Mouse (Mus musculus) embryonic facial prominence, embryonic 14.5 days (tissue): ENCODE data around the gene Ppfia4. TPM values are rescaled to one million over a fixed set of nuclear protein-coding genes. Genes with fewer than 3 reads are reported as not detected.
A peak's percentile ranks its signal among the peaks of the same experiment; 100 is the strongest.

Experiments used
- ATAC-seq: fragments of 200-750 bp; cut with Nextera tagmentation; 2 replicates; pipeline ENCODE4 v1.8.0; 2017; ENCODE audit warnings: low read depth, moderate number of reproducible peaks, moderate TSS enrichment
- DNase-seq: peaks from one replicate; pipeline ENCODE4 v3.0.0-alpha.2; 2015; ENCODE audit warnings: low spot score
- H3K27ac ChIP-seq: fragments of 300-500 bp; sonication (generic); replicated peaks from 2 replicates; pipeline ENCODE4 v1.5.1; 2014; ENCODE audit warnings: low read depth, mild to moderate bottlenecking, low read length, moderate library complexity
- H3K27me3 ChIP-seq: fragments of 300-500 bp; sonication (generic); replicated peaks from 2 replicates; pipeline ENCODE4 v1.6.1; 2014; ENCODE audit warnings: low read length; ENCODE audit not compliant: control insufficient read depth, insufficient read depth
- H3K36me3 ChIP-seq: fragments of 300-500 bp; sonication (generic); 2 replicates; pipeline ENCODE4 v1.6.1; 2014; ENCODE audit warnings: low read length, mixed read lengths; ENCODE audit not compliant: control insufficient read depth, insufficient read depth
- H3K4me1 ChIP-seq: fragments of 300-500 bp; sonication (generic); 2 replicates; pipeline ENCODE4 v1.6.1; 2014; ENCODE audit warnings: antibody characterized with exemption, low read length; ENCODE audit not compliant: control insufficient read depth, insufficient read depth
- H3K4me2 ChIP-seq: fragments of 300-500 bp; sonication (generic); 2 replicates; pipeline ENCODE4 v1.6.1; 2014; ENCODE audit warnings: low read depth, mild to moderate bottlenecking, low read length, moderate library complexity, mixed read lengths
- H3K4me3 ChIP-seq: fragments of 300-500 bp; sonication (generic); 2 replicates; pipeline ENCODE4 v1.5.1; 2014; ENCODE audit warnings: low read depth, mild to moderate bottlenecking, low read length
- H3K9ac ChIP-seq: fragments of 300-500 bp; sonication (generic); 2 replicates; pipeline ENCODE4 v1.6.1; 2014; ENCODE audit warnings: low read depth, mild to moderate bottlenecking, low read length, moderate library complexity, mixed read lengths
- H3K9me3 ChIP-seq: fragments of 300-500 bp; sonication (generic); 2 replicates; pipeline ENCODE4 v1.6.1; 2016; ENCODE audit warnings: low read length; ENCODE audit not compliant: control insufficient read depth
- WGBS: fragments of 180-500 bp; shearing (Covaris S2); extraction: QIAGEN DNeasy Blood & Tissue Kit; methylation state at CpG from one replicate; pipeline ENCODE4 v1.1.7; 2014; 5-methylcytosine and 5-hydroxymethylcytosine counted together
- polyA plus RNA-seq: library from polyadenylated mRNA; unstranded; fragments of >200 nt; fragmentation: Nextera tagmentation; extraction: Ambion mirVana; gene quantifications from 2 replicates; pipeline ENCODE4 v1.2.1, GENCODE M21; 2014

Ppfia4 gene
- polyA plus RNA-seq, 1 experiment from 2014 or later = 14.1 TPM

DNA sequence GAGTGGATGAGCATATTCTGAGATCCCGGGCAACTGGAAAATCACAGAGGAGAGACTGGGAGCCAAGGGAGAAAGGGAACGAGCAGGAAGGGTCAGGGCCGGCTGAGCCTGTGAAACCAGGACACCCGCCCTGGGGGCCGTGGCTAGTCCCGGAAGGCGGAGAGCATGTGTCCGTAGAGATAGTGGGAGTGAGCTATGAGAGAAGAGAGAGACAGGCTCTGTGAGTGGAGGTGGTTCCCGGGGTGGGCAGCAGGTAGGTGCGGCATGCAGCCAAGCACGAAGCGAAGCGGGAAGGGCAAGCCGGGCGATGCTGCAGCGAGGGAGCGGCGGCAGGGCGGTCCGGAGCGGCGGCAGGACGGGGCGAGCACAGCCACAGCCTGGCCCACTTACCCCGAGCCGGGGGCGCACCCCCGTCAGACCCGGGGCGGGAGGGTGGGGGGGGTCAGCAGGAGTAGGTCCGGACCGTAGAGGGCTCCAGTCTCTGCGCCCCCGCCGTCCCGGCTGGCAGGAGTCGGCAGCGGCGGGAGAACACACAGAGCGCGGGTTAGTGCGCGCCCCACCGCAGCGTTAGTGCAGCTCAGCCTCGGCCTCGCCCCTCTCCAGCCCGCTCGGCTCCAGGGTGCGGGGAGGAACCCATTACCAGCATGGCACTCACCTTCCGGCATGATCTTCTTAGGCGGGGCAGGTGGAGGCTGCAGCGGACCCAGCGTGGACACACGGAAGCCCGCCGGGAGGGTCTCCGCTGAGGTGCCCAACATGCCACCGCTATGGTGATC lies 33.9 kb downstream of the Ppfia4 start:
- peak overlapping the region; percentile 68 for H3K9ac ChIP-seq
- H3K9me3 ChIP-seq = 0 out of 2 replicates have a peak, but pooled peaks cover 6% of the 10 kb centered on the region
- 4% methylated on average over 27 of the region's 59 CpGs for WGBS
- peaks cover 36% of the 10 kb centered on the region for H3K27me3 ChIP-seq
- peaks cover 20% of the 10 kb centered on the region for H3K4me1 ChIP-seq
- ATAC-seq (peak; percentile 47; the same call in 1 of the 2 replicates), DNase-seq (no peak)
- H3K36me3 ChIP-seq = no peaks in the 10 kb centered on the region
- H3K27ac ChIP-seq = no peak overlapping the region
- peak overlapping the region; percentile 51 for H3K4me3 ChIP-seq
- H3K4me2 ChIP-seq = peak overlapping the region; percentile 93

DNA sequence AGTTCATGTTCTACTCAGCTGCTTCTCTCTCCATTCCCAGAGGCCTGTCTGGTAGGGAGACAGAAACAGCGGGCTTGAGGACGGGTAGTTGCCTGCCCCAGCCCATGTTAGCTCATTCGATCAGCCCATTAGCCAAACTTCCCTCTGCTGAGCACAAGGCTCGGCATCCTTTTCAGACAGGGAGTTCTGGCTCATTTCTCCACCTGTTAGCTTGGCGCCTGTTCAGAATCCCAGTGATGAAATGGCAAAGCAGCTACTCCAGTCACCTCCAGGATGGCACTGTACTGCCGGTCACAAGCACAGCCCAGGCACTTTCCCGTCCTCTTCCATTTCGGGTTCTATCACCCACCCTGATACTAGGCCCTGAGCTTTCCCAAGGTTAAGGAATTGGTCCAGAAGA lies 35.5 kb downstream of the Ppfia4 start:
- H3K27me3 ChIP-seq = peaks cover 36% of the 10 kb centered on the region
- WGBS = 82% methylated on average over 8 of the region's 8 CpGs
- H3K9ac ChIP-seq = no peak overlapping the region
- H3K4me1 ChIP-seq = peaks cover 5% of the 10 kb centered on the region
- H3K4me3 ChIP-seq = no peak overlapping the region
- no peak for ATAC-seq
- no peak overlapping the region for H3K4me2 ChIP-seq
- DNase-seq = no peak
- H3K27ac ChIP-seq = no peak overlapping the region
- H3K9me3 ChIP-seq = 0 out of 2 replicates have a peak, but pooled peaks cover 6% of the 10 kb centered on the region
- no peaks in the 10 kb centered on the region for H3K36me3 ChIP-seq

DNA sequence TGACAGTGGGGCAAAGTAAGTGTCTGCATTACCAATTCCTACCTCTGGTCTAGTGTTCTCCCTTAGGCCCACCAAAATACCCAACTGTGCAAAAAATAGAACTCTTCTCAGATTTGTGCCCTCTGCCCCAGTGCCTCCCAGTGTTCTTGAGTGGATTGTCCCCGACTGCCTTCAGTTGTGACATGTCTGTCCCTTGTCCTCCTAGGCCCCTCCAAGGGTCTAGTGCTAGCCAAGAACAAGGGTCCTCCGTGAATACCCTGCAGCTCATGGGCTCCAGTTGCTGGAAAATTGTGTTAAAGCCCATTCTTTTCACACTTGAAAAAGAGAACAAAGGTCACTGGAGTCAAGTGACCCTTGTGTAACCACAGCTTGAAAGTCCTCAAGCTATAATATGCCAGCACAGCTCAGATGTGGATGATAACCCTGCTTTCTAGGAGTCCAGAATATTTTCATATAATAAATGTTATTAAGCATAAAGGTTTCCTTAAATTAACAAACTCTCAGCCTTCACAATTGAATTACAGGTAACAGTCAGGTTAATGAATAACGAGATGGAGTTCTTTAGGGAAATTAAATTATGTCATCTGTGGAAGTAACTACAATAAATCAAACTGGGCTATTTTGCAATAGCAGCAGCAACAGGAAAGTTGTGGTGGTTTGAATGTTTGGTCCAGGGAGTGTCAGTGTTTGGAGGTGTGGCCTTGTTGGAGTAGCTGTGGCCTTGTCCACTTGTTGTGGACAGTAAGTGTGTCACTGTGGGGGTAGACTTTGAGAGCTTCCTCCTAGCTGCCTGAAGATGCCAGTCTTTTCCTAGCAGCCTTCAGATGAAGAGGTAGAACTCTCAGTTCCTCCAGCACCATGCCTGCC lies 38.8 kb downstream of the Ppfia4 start:
- H3K27ac ChIP-seq = no peak overlapping the region
- no peaks in the 10 kb centered on the region for H3K36me3 ChIP-seq
- no peak for DNase-seq
- WGBS = 51% methylated on average over 3 of the region's 3 CpGs
- H3K27me3 ChIP-seq = peaks cover 17% of the 10 kb centered on the region
- peaks cover 17% of the 10 kb centered on the region; the same call in 1 of the 2 replicates for H3K4me1 ChIP-seq
- no peak overlapping the region for H3K4me2 ChIP-seq
- H3K9me3 ChIP-seq = 0 out of 2 replicates have a peak, but pooled peaks cover 6% of the 10 kb centered on the region
- no peak overlapping the region for H3K4me3 ChIP-seq
- H3K9ac ChIP-seq = no peak overlapping the region
- no peak for ATAC-seq

DNA sequence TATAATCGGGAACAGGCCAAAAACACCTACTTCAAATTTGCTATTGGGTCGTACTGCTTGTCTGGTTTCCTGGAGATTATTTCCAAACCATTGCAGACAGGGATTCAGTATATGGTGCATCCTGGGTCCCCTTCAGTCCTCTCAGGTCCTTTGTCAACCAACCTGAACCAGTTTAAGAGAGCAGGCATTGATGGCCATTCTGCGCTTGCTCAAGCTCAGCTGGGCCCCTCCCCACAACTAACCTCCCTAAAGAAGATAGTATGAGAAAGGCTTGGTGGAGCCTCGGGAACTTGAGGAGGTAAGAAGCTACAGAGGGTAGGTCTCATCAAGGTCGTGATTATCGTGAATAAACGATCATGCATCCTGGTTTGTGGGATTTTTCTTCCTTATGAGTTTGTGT lies 39.5 kb downstream of the Ppfia4 start:
- Histone ChIP-seq H3K27me3 (peaks cover 11% of the 10 kb centered on the region), H3K9ac (no peak overlapping the region), H3K27ac (no peak overlapping the region), H3K4me2 (no peak overlapping the region), H3K4me3 (no peak overlapping the region), H3K4me1 (peaks cover 13% of the 10 kb centered on the region; the same call in 1 of the 2 replicates), H3K9me3 (0 out of 2 replicates have a peak, but pooled peaks cover 6% of the 10 kb centered on the region), H3K36me3 (no peaks in the 10 kb centered on the region)
- no peak for DNase-seq
- no peak for ATAC-seq
- WGBS = 86% methylated on average over 7 of the region's 7 CpGs

DNA sequence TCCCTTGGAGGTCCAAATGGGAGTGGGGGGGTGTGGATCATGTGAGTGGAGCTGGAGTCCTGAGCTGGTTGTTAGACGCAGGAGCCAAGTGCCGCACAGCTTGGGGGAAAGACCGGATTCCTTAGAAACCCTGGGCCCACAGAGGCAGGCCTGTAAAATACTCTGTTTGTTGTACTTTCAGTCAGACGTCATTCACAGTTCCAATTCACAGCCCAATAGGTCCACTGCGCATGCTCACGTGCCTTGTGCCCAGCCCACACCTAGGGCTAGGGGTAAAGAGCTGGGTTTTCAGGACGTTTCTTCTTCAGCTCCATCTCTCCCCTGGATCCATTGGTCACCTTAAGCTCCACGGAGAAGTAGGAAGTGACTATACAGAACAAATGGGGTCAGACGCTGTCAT lies 40.1 kb downstream of the Ppfia4 start:
- Histone ChIP-seq H3K4me1 (peaks cover 13% of the 10 kb centered on the region; the same call in 1 of the 2 replicates), H3K9ac (0 out of 2 replicates have a peak overlapping the region, but pooled peaks have one; percentile 25), H3K4me2 (0 out of 2 replicates have a peak overlapping the region, but pooled peaks have one; percentile 4), H3K27me3 (peaks cover 4% of the 10 kb centered on the region; the same call in 1 of the 2 replicates), H3K9me3 (0 out of 2 replicates have a peak, but pooled peaks cover 6% of the 10 kb centered on the region), H3K36me3 (no peaks in the 10 kb centered on the region), H3K27ac (no peak overlapping the region), H3K4me3 (no peak overlapping the region)
- DNase-seq (no peak), ATAC-seq (no peak)
- 42% methylated on average over 9 of the region's 9 CpGs for WGBS

DNA sequence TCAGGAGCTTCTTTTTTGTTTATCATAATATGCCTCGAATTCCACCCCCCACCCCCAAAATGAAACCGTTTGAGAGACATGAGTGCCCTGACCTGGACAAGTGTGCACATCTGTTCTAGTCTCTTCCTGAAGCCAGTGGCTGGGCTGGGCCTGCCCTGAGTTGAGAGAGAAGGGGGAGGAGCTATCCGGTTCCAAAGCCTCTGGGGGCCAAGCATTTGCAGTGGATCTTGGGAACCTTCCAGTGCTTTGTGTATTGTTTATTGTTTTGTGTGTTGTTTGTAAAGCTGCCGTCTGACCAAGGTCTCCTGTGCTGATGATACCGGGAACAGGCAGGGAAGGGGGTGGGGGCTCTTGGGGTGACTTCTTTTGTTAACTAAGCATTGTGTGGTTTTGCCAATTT lies 40.7 kb downstream of the Ppfia4 start:
- H3K27me3 ChIP-seq = 0 out of 2 replicates have a peak, but pooled peaks cover 2% of the 10 kb centered on the region
- no peak overlapping the region for H3K4me2 ChIP-seq
- H3K4me1 ChIP-seq = peaks cover 13% of the 10 kb centered on the region; the same call in 1 of the 2 replicates
- no peak overlapping the region for H3K4me3 ChIP-seq
- H3K36me3 ChIP-seq = no peaks in the 10 kb centered on the region
- H3K9ac ChIP-seq = no peak overlapping the region
- no peak overlapping the region for H3K27ac ChIP-seq
- ATAC-seq (no peak), DNase-seq (peak; percentile 72)
- 0 out of 2 replicates have a peak, but pooled peaks cover 6% of the 10 kb centered on the region for H3K9me3 ChIP-seq
- 12% methylated on average over 5 of the region's 5 CpGs for whole genome bisulfite sequencing

DNA sequence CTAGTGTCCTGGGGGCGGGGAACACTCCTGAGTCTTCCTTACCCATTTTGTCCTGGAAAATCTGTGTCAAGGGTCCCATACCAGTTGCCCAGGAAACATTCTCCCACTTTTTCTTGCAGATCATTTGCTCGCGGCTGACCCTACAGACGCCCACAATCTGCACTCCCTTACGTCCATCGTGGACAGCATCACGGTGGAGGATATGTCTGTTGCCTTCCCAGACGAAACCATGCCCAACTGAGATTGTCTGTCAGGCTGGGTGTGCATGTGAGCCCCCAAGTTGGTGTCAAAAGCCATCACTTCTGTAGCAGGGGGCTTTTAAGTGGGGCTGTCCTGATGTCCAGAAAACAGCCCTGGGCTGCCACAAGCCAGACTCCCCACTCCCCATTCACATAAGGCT lies 41.2 kb downstream of the Ppfia4 start:
- Histone ChIP-seq H3K4me1 (peaks cover 13% of the 10 kb centered on the region; the same call in 1 of the 2 replicates), H3K27ac (no peak overlapping the region), H3K4me3 (no peak overlapping the region), H3K4me2 (no peak overlapping the region), H3K27me3 (no peaks in the 10 kb centered on the region), H3K9me3 (0 out of 2 replicates have a peak, but pooled peaks cover 6% of the 10 kb centered on the region), H3K36me3 (no peaks in the 10 kb centered on the region), H3K9ac (no peak overlapping the region)
- WGBS = 70% methylated on average over 8 of the region's 8 CpGs
- DNase-seq = no peak
- ATAC-seq = no peak

DNA sequence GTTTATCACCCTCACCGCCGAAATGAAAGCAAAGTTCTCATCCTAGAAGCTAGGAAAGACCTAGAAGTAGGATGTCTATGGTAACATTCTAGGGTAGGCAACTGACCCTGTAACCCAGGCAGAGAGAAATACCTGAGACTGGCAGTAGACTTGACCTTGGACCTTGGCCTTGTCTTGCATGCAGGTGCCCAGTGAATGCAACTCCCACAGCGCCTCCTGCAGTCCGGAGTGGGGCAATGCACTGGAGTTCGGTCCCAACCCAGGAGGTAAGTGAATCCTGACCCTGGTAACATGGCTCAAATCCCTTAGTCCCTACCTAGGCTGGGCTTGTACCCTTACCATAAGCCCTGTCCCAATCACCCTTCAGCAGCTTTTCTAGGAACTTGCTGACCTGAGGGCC lies 41.8 kb downstream of the Ppfia4 start:
- 0 out of 2 replicates have a peak overlapping the region, but pooled peaks have one; percentile 16 for H3K4me3 ChIP-seq
- ATAC-seq = no peak
- H3K4me2 ChIP-seq = no peak overlapping the region
- 63% methylated on average over 5 of the region's 5 CpGs for WGBS
- no peaks in the 10 kb centered on the region for H3K27me3 ChIP-seq
- 0 out of 2 replicates have a peak, but pooled peaks cover 4% of the 10 kb centered on the region for H3K9me3 ChIP-seq
- no peak for DNase-seq
- no peak overlapping the region for H3K9ac ChIP-seq
- no peak overlapping the region for H3K27ac ChIP-seq
- H3K36me3 ChIP-seq = no peaks in the 10 kb centered on the region
- H3K4me1 ChIP-seq = peaks cover 13% of the 10 kb centered on the region; the same call in 1 of the 2 replicates
